Mouse (Mus musculus) embryo, embryonic 11.5 days (tissue): ENCODE measurements at regions not wholly inside any gene's neighbourhood (a gene's known extent, or its start where the extent isn't known, plus 50 kb on each side); places are given as distances from the start of the nearest gene placed in this dataset.

Experiments
- DNase-seq: peaks from one replicate; pipeline ENCODE4 v3.0.0-alpha.2; 2012; ENCODE audit warnings: low read depth, low spot score

- no peak for DNase-seq
Measured at GRCm38 (mm10) chr10:111111020-111111419, 53.5 kb upstream of the Osbpl8 start.

DNA sequence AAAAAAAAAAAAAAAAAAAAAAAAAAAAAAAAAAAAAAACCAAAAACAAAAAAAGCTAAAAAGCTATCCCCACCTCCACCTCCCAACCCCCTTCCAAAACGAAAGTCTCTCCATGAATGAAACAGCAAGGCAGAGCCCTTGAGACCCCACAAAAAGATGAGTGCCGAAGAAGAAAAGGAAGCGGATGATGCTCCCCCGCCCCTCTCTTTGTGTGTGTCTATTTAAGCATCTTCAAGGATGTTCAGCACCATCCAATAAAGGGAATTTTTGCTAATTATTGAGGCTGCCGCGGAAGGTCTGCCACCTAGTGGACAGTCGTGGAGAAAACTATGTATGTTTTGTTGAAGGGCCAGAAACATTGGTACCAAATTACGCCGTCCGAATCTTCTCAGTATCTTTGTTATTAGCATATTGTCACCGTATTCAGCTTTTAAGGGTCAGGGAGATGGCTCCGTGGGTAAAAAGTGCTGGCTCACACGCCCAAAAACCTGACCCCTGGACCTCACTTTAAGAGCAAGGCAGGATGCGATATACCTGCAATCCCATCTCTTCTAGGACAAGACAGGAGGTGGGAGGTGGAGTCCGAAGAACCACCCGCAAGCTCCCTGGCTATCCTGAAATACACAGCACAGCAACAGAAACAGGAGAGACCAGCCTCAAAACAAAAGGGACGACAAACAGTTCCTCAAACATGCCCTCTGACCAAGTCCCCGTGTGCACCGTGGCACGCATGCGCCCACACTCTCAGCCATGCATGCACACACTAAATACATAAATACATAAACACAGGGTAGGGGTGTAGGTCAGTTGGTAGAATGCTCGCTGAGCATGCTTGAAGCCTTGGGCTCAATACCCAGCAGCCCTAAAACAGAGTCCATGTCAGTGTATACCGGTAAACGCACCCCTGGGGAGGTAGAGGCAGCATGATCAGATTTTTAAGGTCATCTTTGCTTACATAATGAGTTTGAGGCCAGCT is 55.6 kb upstream of the Osbpl8 start:
- DNase-seq = peak; percentile 41

GRCm38 (mm10) chr10:111107852-111108251 is 56.7 kb upstream of the Osbpl8 start:
- no peak for DNase-seq

- DNase-seq = no peak
Measured at GRCm38 (mm10) chr10:111107387-111107786, 57.2 kb upstream of the Osbpl8 start.

- no peak for DNase-seq
Measured at GRCm38 (mm10) chr10:111106411-111106810, 58.1 kb upstream of the Osbpl8 start.

GRCm38 (mm10) chr10:111105662-111106061 is 58.9 kb upstream of the Osbpl8 start:
- DNase-seq = no peak

GRCm38 (mm10) chr10:111103512-111103911 is 61.0 kb upstream of the Osbpl8 start:
- no peak for DNase-seq

DNA sequence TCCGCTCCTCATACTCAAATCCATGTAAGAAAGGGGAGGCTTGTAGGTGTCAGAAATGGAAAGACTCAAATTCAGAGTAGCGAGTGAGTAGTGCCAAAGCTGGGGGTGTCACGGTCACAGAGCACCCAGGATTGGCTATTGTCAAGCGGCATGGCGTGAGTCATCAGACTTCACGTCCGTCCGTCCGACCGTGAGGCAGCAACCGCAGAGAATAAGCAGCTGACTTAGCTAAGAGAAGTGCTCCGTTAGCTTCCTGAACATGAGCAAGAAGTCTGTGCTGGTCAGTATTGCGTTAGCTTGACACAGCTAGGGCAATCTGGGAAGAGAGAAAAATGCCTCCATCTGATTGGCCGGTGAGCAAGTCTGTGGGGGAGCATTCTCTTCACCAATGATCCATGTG is 61.5 kb upstream of the Osbpl8 start:
- no peak for DNase-seq

GRCm38 (mm10) chr10:111101901-111102761 is 62.4 kb upstream of the Osbpl8 start:
- DNase-seq = no peak

GRCm38 (mm10) chr10:111099812-111100464 is 64.6 kb upstream of the Osbpl8 start:
- DNase-seq = peak; percentile 64

DNA sequence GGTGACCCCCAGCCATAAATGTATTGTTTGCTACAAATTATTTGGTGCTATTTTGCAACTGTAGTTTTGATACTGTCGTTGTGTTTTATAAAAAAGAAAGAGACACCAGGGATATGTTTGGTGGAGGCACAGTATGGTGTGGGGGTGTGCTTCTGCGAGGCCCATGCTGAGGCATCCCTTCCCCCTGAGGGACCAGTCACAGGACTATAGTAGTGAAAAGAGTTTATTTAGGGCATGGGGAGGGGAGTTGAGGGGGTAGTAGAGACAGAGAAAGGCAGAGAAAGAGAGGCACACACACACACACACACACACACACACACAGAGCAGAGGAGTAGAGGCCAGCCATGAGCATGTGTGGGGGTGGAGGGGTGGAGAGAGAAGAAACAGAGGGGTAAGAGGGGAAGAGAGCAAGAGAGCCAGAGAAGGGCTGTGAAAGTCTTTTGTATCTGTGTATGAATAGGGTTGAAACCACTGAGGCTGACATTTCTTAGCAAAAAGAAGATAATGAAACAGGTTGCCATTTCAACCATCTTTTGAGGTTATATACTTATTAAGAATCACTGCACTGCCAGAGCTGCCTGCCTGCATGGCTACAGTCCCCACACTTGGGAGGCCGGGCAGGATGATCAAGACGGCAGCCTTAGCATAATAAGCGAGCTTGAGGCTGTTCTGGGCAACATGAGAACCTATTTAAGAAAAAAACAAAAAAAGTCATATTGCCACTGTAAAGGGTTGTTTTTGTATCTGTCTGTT is 65.3 kb upstream of the Osbpl8 start:
- DNase-seq = no peak

GRCm38 (mm10) chr10:111097245-111097644 is 67.3 kb upstream of the Osbpl8 start:
- no peak for DNase-seq

- DNase-seq = no peak
Measured at GRCm38 (mm10) chr10:111096811-111097210, 67.7 kb upstream of the Osbpl8 start.

DNA sequence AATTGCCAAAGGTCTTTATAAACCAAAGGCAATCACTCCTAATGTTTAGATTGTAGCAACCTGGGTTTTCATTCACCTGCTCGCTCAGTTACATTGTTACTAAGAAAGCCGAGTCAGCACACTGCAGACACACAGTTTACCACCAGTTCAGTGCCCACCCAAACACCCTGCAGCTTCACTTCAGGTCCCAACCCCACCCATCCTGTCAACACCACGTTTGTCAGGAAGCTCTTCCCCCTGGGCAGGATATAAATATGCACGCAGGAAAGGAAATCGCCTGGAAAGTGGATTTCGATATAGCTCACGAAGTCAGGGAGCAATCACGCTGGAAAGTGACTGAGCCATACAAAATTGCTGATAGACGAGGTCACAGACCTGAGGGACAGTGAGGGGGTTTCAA is 70.1 kb upstream of the Osbpl8 start:
- DNase-seq = no peak

DNA sequence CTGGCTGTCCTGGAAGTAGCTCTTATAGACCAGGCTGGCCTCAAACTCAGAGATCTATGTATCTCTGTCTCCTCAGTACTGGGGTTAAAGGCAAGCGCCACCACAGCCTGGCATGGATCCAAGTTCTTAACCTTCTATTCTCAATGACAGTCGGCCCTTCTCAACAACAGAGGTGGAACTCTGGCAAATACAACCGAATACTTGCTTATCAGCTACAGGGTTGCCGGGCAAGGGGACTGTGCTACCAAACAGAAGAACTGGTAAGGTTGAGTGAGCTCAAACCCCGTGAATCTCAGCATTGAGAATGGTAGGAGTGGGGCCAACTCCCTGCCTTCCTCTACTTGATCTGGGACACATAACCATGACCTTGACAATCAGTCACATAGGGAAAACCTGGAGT is 75.2 kb upstream of the Osbpl8 start:
- no peak for DNase-seq

GRCm38 (mm10) chr10:111085561-111085960 is 75.6 kb upstream of the Zdhhc17 start:
- DNase-seq = no peak

DNA sequence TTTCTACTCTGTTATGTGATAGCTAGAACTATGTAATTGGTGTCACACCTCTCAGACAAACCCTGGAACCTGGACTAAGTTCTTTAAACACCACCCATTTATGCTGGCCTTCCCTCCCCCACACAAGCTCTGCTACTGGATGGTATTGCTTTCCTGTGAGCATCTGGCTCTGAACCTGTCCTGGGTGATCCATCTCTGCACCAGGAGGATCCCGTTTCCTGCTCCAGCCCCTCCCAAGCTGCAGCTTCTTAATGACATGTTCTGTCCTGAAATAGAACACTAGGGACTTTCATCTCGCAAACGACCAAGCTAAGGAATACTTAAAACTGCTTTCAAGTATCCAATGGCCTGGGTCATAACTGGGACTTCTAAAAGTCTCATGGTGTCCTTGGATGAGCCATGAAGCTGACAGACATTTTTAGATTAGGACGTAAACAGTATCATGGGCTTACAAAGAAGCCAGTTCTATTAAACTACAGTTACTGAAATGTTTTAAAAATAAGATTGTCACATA is 74.4 kb upstream of the Zdhhc17 start:
- DNase-seq = no peak

DNA sequence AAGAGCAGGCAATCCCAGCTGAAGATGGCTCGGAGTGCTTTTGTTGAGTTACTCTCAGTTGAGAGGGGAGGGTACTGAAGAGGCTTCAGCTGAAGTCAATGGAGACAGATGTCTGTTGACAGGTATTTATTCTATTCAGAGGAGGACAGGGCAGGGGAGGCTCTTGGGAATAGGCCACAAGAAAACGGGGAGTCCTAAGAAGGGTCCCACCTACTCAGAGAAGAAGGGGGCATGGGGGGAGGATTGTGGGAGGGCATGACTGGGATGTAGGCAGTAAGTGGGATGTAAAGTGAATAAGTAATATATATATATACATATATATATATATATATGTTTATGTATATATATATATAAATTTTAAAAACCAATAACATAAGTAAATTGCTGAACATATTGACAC is 73.9 kb upstream of the Zdhhc17 start:
- no peak for DNase-seq

GRCm38 (mm10) chr10:111083338-111083737 is 73.4 kb upstream of the Zdhhc17 start:
- DNase-seq = no peak

- DNase-seq = no peak
Measured at GRCm38 (mm10) chr10:111080322-111080721, 70.4 kb upstream of the Zdhhc17 start.

DNA sequence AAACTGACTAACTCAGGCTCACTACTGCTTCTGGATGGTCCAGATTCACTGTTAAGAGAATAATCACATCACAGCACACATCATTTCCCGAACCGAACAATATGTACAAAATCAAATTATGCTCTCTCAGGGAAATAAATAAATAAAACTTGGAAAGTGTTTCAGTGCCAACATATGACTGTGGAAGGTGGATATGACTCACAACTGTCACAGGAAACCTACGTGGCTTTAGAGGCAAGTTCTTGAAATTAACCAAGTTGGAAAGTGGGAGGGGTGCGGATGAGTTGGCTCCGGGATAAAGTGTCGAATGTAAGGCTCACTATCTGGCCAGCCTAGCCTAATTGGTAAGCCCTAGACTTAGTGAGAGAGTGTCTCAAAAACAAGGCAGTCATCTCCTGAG is 69.1 kb upstream of the Zdhhc17 start:
- no peak for DNase-seq
